Mouse (Mus musculus) spleen, postnatal 0 days (tissue): Measurements from ENCODE around the gene Ptbp2. TPM values are rescaled to one million over a fixed set of nuclear protein-coding genes. Genes with fewer than 3 reads are reported as not detected.

Experiments
- polyA plus RNA-seq: library from polyadenylated mRNA; unstranded; fragments of >200 nt; fragmentation: Nextera tagmentation; extraction: Ambion mirVana; gene quantifications from 2 replicates; pipeline ENCODE4 v1.2.1, GENCODE M21; 2015

Gene Ptbp2
- 16.9 and 18.3 TPM in 2 replicates for polyA plus RNA-seq

GRCm38 (mm10) chr3:119784366-119784765 is at the start of gene Ptbp2:
Gene Ptbp2, minus strand, starts transcription at chr3:119784466.

